Mouse (Mus musculus) fibroblast of lung, adult 2 months (primary cell): ENCODE data around the gene Gm21969.
A peak's percentile ranks its signal among the peaks of the same experiment; 100 is the strongest.

ENCODE experiments used
- DNase-seq: peaks from one replicate; pipeline ENCODE4 v3.0.0-alpha.2; 2011; ENCODE audit warnings: low read depth

The Gm21969 gene

GRCm38 (mm10) chr4:139587370-139587769 is 15.6 kb upstream of the Gm21969 start:
- DNase-seq: no peak

GRCm38 (mm10) chr4:139587773-139588172 is 15.2 kb upstream of the Gm21969 start:
- DNase-seq: peak; percentile 83

DNA sequence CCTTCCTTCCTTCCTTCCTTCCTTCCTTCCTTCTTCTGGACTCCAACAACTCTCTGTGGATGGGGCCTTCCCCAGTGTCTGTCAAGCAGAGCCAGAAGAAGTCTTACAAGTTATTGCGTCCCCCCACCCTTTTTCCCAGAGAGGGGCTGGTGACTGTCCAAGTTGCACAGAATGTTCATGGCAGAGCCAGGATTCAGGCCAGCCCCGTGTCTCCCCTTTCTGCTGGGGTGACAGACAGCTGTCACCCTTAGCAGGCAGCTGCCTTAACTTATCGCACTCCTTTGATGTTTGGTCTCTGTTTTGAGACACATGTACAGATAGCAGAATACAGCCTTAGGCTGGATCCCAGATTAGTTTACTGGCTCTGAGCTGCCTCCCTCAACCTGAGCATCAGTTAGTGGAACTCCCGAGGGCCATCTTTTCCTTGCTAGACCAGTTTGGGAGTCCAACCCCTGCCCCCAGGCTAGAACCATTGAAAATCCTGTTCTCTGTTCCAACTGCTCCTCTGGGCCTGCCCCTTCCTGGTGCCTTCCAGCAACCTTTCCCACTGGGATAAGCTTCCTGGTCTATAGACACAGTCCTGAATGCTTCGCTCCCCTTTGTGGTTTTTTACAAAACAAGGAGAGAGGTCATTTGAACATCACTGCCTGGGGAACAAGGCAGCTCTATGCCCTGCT is 13.5 kb upstream of the Gm21969 start:
- DNase-seq: no peak

GRCm38 (mm10) chr4:139590446-139590845 is 12.5 kb upstream of the Gm21969 start:
- no peak for DNase-seq

- no peak for DNase-seq
Measured at GRCm38 (mm10) chr4:139592895-139593294, 10.1 kb upstream of the Gm21969 start.

GRCm38 (mm10) chr4:139593383-139593782 is 9.6 kb upstream of the Gm21969 start:
- no peak for DNase-seq

DNA sequence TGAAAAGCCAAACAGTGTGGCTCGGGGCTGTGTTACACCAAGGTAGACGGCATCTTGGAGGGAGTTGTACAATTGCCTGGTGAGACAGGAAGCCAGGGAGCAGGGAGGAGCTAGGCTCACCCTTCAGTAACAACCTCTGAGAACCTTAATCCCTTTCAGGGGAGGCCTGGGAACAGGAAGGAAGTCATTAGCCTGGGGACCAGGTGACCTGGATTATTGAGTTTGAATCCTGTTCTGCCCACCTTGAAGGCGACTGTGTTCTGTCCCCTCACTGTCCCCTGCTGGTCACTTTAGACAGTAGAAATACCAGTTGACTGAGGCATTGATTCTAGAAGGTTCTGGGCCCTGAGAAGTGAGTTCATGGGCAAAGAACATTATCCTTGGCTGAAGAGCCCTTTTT is 8.9 kb upstream of the Gm21969 start:
- DNase-seq: no peak

- DNase-seq: no peak
Measured at GRCm38 (mm10) chr4:139596715-139597114, 6.3 kb upstream of the Gm21969 start.

DNA sequence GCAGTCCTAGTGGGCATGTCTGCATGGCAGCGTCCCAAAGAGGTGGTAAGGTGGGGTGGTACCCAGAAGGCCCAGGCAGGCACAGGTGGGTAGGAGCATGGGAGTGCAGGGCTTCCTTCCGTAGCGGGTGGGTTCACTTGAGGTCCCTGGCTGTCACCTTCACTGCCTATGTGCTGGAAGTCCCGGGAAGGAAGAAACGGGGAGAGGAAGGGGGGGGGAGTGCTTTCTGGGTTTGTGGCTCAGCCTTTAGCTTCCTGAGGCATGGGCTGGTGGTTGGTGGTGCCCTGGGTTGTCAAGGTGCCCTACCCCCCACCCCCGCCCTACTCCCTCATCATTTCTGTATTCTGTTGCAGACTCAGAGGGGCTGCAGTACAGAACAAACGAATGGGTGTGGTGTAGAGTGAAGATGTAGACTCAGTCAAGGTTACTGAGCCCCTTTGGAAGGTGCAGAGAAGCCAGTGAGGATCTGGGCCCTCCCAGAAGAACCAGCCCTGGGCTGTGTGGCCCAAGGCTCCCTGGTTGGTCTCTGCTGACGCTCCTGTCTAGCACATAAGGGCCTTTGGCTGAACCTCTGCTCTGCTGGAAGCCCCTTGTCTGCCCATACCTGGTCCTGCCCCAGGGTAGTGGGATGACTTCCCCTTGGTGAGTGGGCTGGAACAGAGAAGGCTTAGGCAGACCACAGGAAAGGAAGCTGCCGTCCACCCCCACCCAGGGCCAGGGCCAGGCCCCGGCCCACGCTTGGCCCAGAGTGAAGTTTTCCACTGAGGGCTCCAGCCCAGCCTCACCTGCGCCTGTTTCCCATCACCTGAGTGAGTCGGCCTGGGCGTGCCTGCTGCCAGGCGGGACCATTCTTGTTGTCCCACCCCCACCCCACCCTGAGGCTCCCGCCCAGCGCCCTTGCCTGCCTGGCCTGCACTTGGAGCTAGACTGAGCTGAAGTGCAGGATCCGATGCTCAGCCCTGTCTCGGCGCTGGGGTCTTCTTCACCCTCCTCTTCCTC is 5.4 kb upstream of the Gm21969 start:
- no peak for DNase-seq

- DNase-seq: no peak
Measured at GRCm38 (mm10) chr4:139598356-139598755, 4.6 kb upstream of the Gm21969 start.

- peak; percentile 96 for DNase-seq
Measured at GRCm38 (mm10) chr4:139598950-139599518, 4.0 kb upstream of the Gm21969 start.

DNA sequence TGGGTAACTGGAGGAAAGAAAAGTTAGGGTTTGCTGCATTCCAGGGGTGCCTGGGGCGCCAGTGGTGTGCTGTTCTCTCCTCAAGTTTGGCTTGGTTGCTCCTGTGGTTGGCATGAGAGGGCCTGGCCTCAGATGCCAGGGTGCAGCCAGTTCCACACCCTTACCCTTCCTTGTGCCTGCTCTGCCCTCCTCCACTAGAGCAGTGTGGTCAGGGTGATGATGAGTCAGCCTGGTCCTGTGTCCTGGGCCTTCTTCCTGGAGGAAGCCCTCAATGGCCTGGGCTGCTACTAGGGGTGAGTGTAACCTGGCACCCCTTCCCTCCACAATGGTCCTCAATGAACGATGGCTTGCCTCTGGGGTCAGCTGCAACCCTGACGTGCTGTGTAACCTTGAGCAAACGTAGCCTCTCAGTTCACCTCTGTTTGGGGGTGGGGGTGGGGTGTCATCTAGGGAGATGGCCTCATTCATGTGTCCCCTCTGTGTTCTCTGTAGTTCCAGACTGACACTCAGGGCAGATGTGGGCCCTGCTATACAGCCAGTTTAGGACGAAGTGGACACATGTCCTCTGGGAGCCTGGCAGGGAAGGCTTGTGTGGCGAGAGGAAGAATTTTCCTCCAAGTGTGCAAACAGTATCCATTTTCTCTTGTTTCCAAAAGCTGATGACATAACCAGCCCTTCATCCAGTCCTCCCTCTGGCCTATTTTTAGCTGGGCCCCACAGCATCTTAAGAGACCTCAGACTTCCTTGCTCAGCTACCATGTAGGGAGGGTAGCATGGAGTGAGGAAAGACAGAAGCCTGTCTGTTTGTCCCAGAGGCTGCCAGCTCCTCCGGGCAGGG is 1.2 kb upstream of the Gm21969 start:
- DNase-seq: no peak

DNA sequence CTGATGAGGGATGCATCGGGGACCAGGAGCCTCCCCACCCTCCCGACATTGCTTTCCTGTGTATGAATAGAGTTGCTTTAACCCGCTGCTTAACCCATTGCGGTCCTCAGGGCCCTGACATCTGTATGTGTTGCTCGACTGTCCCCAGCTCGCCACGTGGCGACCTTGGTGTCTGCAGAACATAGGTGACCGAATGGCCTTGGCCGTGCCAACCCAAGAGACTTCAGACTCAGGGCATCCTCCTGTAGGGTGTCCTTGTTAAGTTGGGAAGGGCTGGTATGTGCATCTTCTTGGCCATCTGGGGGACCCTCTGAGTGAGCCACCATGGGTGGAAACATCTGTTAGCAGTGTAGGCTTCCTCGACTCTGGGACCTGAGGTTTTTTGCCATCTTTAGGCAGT is 2.2 kb downstream of the Gm21969 start:
- DNase-seq: no peak

DNA sequence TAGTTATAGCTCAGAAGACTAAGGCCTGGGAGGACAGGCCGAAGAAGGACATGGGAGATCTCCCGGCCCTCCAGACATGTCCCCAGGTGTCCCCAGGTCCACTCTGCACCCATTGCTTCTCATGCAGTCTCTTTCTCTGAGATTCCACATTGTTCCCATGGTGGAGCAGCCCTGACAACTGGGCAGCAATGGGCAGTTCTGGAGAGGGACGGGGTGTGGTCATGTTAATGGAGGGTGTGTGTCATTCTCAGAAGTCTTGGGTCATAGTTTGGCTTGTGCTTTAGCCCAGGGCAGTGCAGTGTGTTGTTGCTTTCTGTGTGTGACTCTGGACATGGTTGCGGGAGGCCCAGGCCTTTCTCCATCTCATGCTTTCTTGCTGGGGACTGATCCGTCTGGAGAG is 3.7 kb downstream of the Gm21969 start:
- DNase-seq: no peak

- DNase-seq: no peak
Measured at GRCm38 (mm10) chr4:139608975-139609374, 6.0 kb downstream of the Gm21969 start.

- DNase-seq: no peak
Measured at GRCm38 (mm10) chr4:139610954-139611353, 8.0 kb downstream of the Gm21969 start.

- DNase-seq: no peak
Measured at GRCm38 (mm10) chr4:139611542-139611953, 8.6 kb downstream of the Gm21969 start.

GRCm38 (mm10) chr4:139614524-139615260 is 11.7 kb downstream of the Gm21969 start:
- no peak for DNase-seq

GRCm38 (mm10) chr4:139616276-139617000 is 13.5 kb downstream of the Gm21969 start:
- no peak for DNase-seq

DNA sequence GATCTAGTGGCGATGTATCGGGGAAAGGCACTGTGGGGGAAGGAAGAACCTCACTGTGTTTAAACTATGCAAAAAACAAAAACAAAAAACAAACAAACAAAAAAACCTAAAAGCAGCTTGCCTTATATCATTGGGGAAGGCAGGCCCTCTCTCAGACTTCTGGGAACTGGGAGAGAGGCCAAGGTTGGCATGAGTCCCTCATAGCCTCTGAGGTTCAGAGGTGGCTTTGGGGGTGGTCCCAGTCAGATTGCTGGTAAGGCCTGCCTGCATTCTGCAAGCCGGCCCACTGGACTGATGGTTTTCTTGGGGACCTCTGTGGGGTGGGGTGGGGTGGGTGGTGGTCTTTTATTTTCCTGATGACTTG is 14.0 kb downstream of the Gm21969 start:
- no peak for DNase-seq

DNA sequence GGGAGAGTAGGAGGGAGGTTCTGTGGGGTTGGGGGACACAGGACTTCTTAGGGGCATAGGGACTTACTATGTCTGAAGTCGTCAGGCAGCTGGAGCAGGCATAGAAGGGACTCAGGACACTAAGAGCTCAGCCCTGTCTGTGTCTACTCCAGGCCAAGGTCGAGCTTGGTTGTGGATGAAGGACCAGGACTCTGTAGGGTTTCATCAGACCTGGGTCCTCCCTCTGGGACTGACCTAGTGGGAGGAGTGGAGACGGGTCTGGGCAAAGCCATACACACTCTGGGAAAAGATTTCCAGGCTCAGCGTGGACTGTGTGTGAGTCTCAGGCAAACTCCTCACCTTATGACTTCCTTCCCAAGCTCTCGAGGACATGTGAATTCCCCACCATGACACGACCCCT is 16.8 kb downstream of the Gm21969 start:
- DNase-seq: no peak
